ENCODE assay signal across 22 mouse cellular contexts in genomic region chr1:75516703-75517380, GRCm38 (mm10). TPM values are rescaled to one million over a fixed set of nuclear protein-coding genes. Genes with fewer than 3 reads are reported as not detected.
DNase-seq lines count a peak whose midpoint lies in the region; ATAC-seq lines count a peak whose summit lies in the region.
"Had no signal": no experiment of that assay in that cellular context is flagged by ENCODE, and none has a peak within 500 bp of the region (broad histone marks: within the 10 kb centered on the region; RNA-seq: fewer than 3 reads in every experiment).

No protein-coding gene starts in this region.

- no peak for ATAC-seq in heart, embryonic 16.5 days (replicated peaks; ENCODE audit: extremely low read depth, insufficient read depth, low FRiP score)
- ATAC-seq in hindbrain, embryonic 16.5 days: no peak
- ATAC-seq: forebrain, postnatal 0 days had no signal

- H3K9ac ChIP-seq in heart, embryonic 16.5 days (ENCODE audit: low read length): peak overlapping the region; percentile 20; the same call in 1 of the 2 replicates
- H3K9ac ChIP-seq in hindbrain, embryonic 16.5 days (ENCODE audit: low read depth, low read length): no peak overlapping the region
- H3K9ac ChIP-seq: embryonic facial prominence, embryonic 12.5 days; forebrain, postnatal 0 days; kidney, embryonic 15.5 days; limb, embryonic 13.5 days; liver, embryonic 14.5 days; neural tube, embryonic 13.5 days had no signal

- no peaks in the 10 kb centered on the region for H3K36me3 ChIP-seq in heart, embryonic 16.5 days (ENCODE audit: control insufficient read depth, insufficient read depth)
- no peaks in the 10 kb centered on the region for H3K36me3 ChIP-seq in hindbrain, embryonic 16.5 days (ENCODE audit: control insufficient read depth, insufficient read depth, low read length)
- H3K36me3 ChIP-seq: embryonic facial prominence, embryonic 12.5 days; kidney, embryonic 15.5 days; limb, embryonic 13.5 days; midbrain, embryonic 10.5 days; neural tube, embryonic 13.5 days had no signal

- 44% methylated on average over 15 of the region's 15 CpGs for WGBS in heart, embryonic 16.5 days
- WGBS in hindbrain, embryonic 16.5 days: 85% methylated on average over 15 of the region's 15 CpGs

- peaks cover 34% of the 10 kb centered on the region for H3K4me1 ChIP-seq in heart, embryonic 16.5 days (ENCODE audit: control insufficient read depth, insufficient read depth, low read length)
- H3K4me1 ChIP-seq in hindbrain, embryonic 16.5 days (ENCODE audit: control insufficient read depth, insufficient read depth, low read depth, low read length): peaks cover 3% of the 10 kb centered on the region; the same call in 1 of the 2 replicates

- no peak overlapping the region for H3K4me3 ChIP-seq in heart, embryonic 16.5 days (ENCODE audit: low read length)
- H3K4me3 ChIP-seq in hindbrain, embryonic 16.5 days (ENCODE audit: low read length): no peak overlapping the region
- H3K4me3 ChIP-seq: embryonic facial prominence, embryonic 12.5 days; gastrocnemius, adult 2 months; kidney, embryonic 15.5 days; limb, embryonic 13.5 days; midbrain, embryonic 10.5 days; neural tube, embryonic 13.5 days had no signal

- no peak overlapping the region for H3K4me2 ChIP-seq in heart, embryonic 16.5 days (ENCODE audit: low read depth, low read length)
- no peak overlapping the region for H3K4me2 ChIP-seq in hindbrain, embryonic 16.5 days (ENCODE audit: low read length)
- H3K4me2 ChIP-seq: embryonic facial prominence, embryonic 12.5 days; kidney, embryonic 15.5 days; limb, embryonic 13.5 days; neural tube, embryonic 13.5 days had no signal

- peak; percentile 69 for DNase-seq in adrenal gland, postnatal 14 days
- no peak for DNase-seq in adrenal gland, postnatal 4 days (ENCODE audit: low spot score in 2 of 2)
- no peak for DNase-seq in heart, adult 8-10 months (ENCODE audit: low spot score)
- DNase-seq in ovary, postnatal 36 days (ENCODE audit: low spot score): peak; percentile 65
- no peak for DNase-seq in ovary, postnatal 14 days (ENCODE audit: low spot score)
- DNase-seq in embryo, embryonic 11 days: no peak
- DNase-seq: cerebellum, adult 11-12 months; cerebellum, postnatal 25 days; forebrain, postnatal 0 days; gastrocnemius, adult 2 months; lung, postnatal 36 days; retina, postnatal 1 day; thymus, adult 18-20 months had no signal

- no peaks in the 10 kb centered on the region for H3K27me3 ChIP-seq in heart, embryonic 16.5 days (ENCODE audit: control insufficient read depth, insufficient read depth, low read length)
- no peaks in the 10 kb centered on the region for H3K27me3 ChIP-seq in hindbrain, embryonic 16.5 days (replicated peaks; ENCODE audit: control insufficient read depth, insufficient read depth, low read length)
- H3K27me3 ChIP-seq: embryonic facial prominence, embryonic 12.5 days; kidney, embryonic 15.5 days; limb, embryonic 13.5 days; neural tube, embryonic 13.5 days had no signal

- no peaks in the 10 kb centered on the region for H3K9me3 ChIP-seq in heart, embryonic 16.5 days (replicated peaks; ENCODE audit: control insufficient read depth, low read length)
- no peaks in the 10 kb centered on the region for H3K9me3 ChIP-seq in hindbrain, embryonic 16.5 days (ENCODE audit: control insufficient read depth, low read length)
- H3K9me3 ChIP-seq: embryonic facial prominence, embryonic 12.5 days; kidney, embryonic 15.5 days; limb, embryonic 13.5 days; midbrain, embryonic 10.5 days; neural tube, embryonic 13.5 days had no signal

- peak overlapping the region; percentile 33 for H3K27ac ChIP-seq in heart, embryonic 16.5 days (ENCODE audit: low read length)
- H3K27ac ChIP-seq in hindbrain, embryonic 16.5 days (ENCODE audit: low read depth, low read length): no peak overlapping the region
- H3K27ac ChIP-seq: gastrocnemius, adult 2 months; kidney, embryonic 15.5 days; limb, embryonic 13.5 days; liver, embryonic 14.5 days; midbrain, embryonic 10.5 days; neural tube, embryonic 13.5 days had no signal

RNA-seq across cellular contexts. Expression of gene Stk11ip, which starts 4.5 kb away (rescaled TPM):
- 15.4 and 21.7 TPM in 2 replicates for total RNA-seq in adrenal gland, postnatal 14 days (2021)
- total RNA-seq in adrenal gland, postnatal 4 days (2021): 10 to 100 TPM; 38.1 to 38.4 TPM
- polyA plus RNA-seq in heart, embryonic 16.5 days (2015; fragmentation: Nextera tagmentation; extraction: Ambion mirVana): 14.3 and 14.7 TPM in 2 replicates
- total RNA-seq in heart, adult 8-10 months (2022): 10 to 100 TPM in 3 of 4 experiments, 1 to 10 TPM in 1; 8.3 to 10.4 (median 10.3) TPM
- 20.4 and 23.9 TPM in 2 replicates for polyA plus RNA-seq in hindbrain, embryonic 16.5 days (2015; fragmentation: Nextera tagmentation; extraction: Ambion mirVana)

RNA-seq across cellular contexts. Expression of gene Inha, which starts 10.0 kb away (rescaled TPM):
- total RNA-seq in adrenal gland, postnatal 14 days (2021): 85.9 and 116 TPM in 2 replicates
- total RNA-seq in adrenal gland, postnatal 4 days (2021): 10 to 100 TPM; 71.4 to 80.6 TPM
- polyA plus RNA-seq in heart, embryonic 16.5 days (2015; fragmentation: Nextera tagmentation; extraction: Ambion mirVana): 4.1 and 5.5 TPM in 2 replicates
- 1 to 10 TPM; 2.8 to 4.6 (median 3.9) TPM for total RNA-seq in heart, adult 8-10 months (2022)
- 17.9 and 18.7 TPM in 2 replicates for polyA plus RNA-seq in hindbrain, embryonic 16.5 days (2015; fragmentation: Nextera tagmentation; extraction: Ambion mirVana)

RNA-seq across cellular contexts. Expression of gene Obsl1, which starts 10.6 kb away (rescaled TPM):
- total RNA-seq in adrenal gland, postnatal 14 days (2021): 98.3 and 99.4 TPM in 2 replicates
- 100 to 1,000 TPM; 241 to 242 TPM for total RNA-seq in adrenal gland, postnatal 4 days (2021)
- polyA plus RNA-seq in heart, embryonic 16.5 days (2015; fragmentation: Nextera tagmentation; extraction: Ambion mirVana): 83.9 and 94.2 TPM in 2 replicates
- 100 to 1,000 TPM; 108 to 133 (median 122) TPM for total RNA-seq in heart, adult 8-10 months (2022)
- 25.4 and 26.1 TPM in 2 replicates for polyA plus RNA-seq in hindbrain, embryonic 16.5 days (2015; fragmentation: Nextera tagmentation; extraction: Ambion mirVana)

RNA-seq across cellular contexts. Expression of gene Slc4a3, which starts 29.2 kb away (rescaled TPM):
- 67.4 and 89.2 TPM in 2 replicates for total RNA-seq in adrenal gland, postnatal 14 days (2021)
- 100 to 1,000 TPM; 136 to 143 TPM for total RNA-seq in adrenal gland, postnatal 4 days (2021)
- 33.3 and 36.6 TPM in 2 replicates for polyA plus RNA-seq in heart, embryonic 16.5 days (2015; fragmentation: Nextera tagmentation; extraction: Ambion mirVana)
- 100 to 1,000 TPM; 221 to 344 (median 267) TPM for total RNA-seq in heart, adult 8-10 months (2022)
- polyA plus RNA-seq in hindbrain, embryonic 16.5 days (2015; fragmentation: Nextera tagmentation; extraction: Ambion mirVana): 84.9 and 85.4 TPM in 2 replicates

RNA-seq across cellular contexts. Expression of gene Tmem198, which starts 37.5 kb away (rescaled TPM):
- total RNA-seq in adrenal gland, postnatal 14 days (2021): 2.9 and 3.3 TPM in 2 replicates
- total RNA-seq in adrenal gland, postnatal 4 days (2021): 1 to 10 TPM; 4.0 to 5.0 TPM
- polyA plus RNA-seq in heart, embryonic 16.5 days (2015; fragmentation: Nextera tagmentation; extraction: Ambion mirVana): 0.60 and 0.69 TPM in 2 replicates
- total RNA-seq in heart, adult 8-10 months (2022): under 1 TPM; 0.31 to 0.75 (median 0.42) TPM
- 50.5 and 52.5 TPM in 2 replicates for polyA plus RNA-seq in hindbrain, embryonic 16.5 days (2015; fragmentation: Nextera tagmentation; extraction: Ambion mirVana)
- total RNA-seq: gastrocnemius, adult 2 months; hematopoietic stem cell, adult 5-6 weeks had no signal

Comparison
In these comparisons a context has a peak if more than half of its experiments do, and no peak if none do; other contexts are left out.
1. DNase-seq: peak in adrenal gland, postnatal 14 days (single experiment) and ovary, postnatal 36 days (single experiment); none in adrenal gland, postnatal 4 days (0 of 2), heart, adult 8-10 months (single experiment), ovary, postnatal 14 days (single experiment) and embryo, embryonic 11 days (single experiment).
2. RNA of gene Inha, which starts 10.0 kb away (total RNA-seq): 85.9 to 116 TPM in adrenal gland, postnatal 14 days and 71.4 to 80.6 TPM in adrenal gland, postnatal 4 days; 2.8 to 4.6 TPM in heart, adult 8-10 months; every median in the first group is over 10 times any median in the second.